Mouse (Mus musculus): Measurements from ENCODE around the gene Dync2h1. TPM values are rescaled to one million over a fixed set of nuclear protein-coding genes. Genes with fewer than 3 reads are reported as not detected.

The Dync2h1 gene
- polyA plus RNA-seq, 1 experiment from 2014 or later: 33.1 TPM

DNA sequence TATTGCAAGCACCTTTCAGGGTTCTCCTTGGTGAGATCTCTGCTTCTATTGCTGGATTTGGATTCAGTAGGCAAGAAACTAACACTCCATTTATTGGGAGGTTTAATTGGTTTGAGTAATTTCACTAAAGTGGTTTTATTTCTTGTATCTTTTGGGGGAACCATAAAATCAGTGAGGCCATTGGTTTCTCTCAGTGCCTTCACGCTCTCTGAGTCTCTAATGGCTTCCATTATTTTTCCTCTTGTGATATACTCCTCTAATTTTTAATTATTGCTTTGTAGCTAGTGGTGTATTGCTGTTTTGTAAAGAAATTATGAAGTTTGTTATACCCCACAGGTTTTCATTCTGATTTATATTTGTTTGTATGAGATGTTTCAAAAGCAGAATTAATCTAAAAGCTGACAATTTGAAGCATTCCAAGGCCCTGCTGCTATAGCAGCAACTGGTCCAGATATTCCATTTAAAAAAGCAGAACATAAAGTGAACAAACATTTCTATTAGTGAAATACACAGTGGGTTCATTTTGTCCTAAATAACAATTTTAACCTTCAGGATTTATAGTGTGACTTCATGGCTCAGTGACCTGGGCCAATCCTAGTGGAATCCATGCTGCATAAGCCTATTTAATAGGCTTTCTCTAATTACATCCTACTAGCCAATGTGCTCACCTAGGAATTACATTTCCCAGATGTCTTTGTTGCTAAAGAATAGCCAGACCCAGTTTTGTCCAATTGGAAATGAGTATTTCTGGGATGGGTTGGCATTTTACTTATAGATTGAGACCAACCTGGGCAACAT is 302.9 kb downstream of the Dync2h1 start:
- Histone ChIP-seq H3K36me3 (replicated peaks) (no peaks in the 10 kb centered on the region), H3K4me2 (no peak overlapping the region), H3K4me1 (no peaks in the 10 kb centered on the region), H3K27me3 (no peaks in the 10 kb centered on the region), H3K9ac (no peak overlapping the region), H3K27ac (no peak overlapping the region), H3K4me3 (replicated peaks) (no peak overlapping the region), H3K9me3 (no peaks in the 10 kb centered on the region)
- ATAC-seq (ENCODE audit: low FRiP score): no peak
- 76% methylated on average over 1 of the region's 1 CpGs for WGBS

Other genes with a start within 250 kb of the Dync2h1 start
- gene Dcun1d5, start 74 bp upstream of the Dync2h1 start, polyA plus RNA-seq (2016; fragmentation: Nextera tagmentation; extraction: Ambion mirVana): 148 and 151 TPM in 2 replicates
- gene Mmp13, start 88.1 kb upstream of the Dync2h1 start, polyA plus RNA-seq (2016; fragmentation: Nextera tagmentation; extraction: Ambion mirVana): not detected in 2 replicates
- not detected in 2 replicates for gene Mmp12, start 159.9 kb upstream of the Dync2h1 start, polyA plus RNA-seq (2016; fragmentation: Nextera tagmentation; extraction: Ambion mirVana)
- not detected in 2 replicates for gene Mmp1b, start 203.6 kb upstream of the Dync2h1 start, polyA plus RNA-seq (2016; fragmentation: Nextera tagmentation; extraction: Ambion mirVana)